ENCODE assay signal across 10 mouse cellular contexts in the genomic region with DNA sequence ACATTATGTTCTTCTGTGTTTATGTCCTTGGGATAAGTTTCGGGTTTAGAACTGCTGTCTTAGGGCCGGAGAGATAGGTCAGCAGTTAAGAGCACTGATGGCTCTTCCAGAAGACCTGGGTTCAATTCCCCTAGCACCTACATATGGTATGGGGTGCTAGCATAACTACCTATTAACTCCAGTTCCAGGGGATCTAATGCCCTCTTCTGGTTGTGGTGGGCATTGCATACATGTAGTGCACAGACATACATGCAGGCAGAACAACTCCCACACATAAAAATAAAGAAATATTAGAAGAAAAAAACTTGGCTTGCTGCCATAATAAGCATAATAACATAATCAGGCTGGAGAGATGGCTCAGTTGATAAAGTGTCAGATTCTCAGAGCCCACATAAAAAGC. TPM values are rescaled to one million over a fixed set of nuclear protein-coding genes. Genes with fewer than 3 reads are reported as not detected.
DNase-seq lines count a peak whose midpoint lies in the region; ATAC-seq and TF ChIP-seq lines count a peak whose summit lies in the region.
"Had no signal": no experiment of that assay in that cellular context is flagged by ENCODE, and none has a peak within 500 bp of the region (broad histone marks: within the 10 kb centered on the region; RNA-seq: fewer than 3 reads in every experiment).

No protein-coding gene starts in this region.

- no peaks in the 10 kb centered on the region for H3K27me3 ChIP-seq in forebrain, embryonic 14.5 days (replicated peaks; ENCODE audit: control insufficient read depth, insufficient read depth, low read length)
- H3K27me3 ChIP-seq in forebrain, embryonic 12.5 days, result 0 out of 2 replicates have a peak, but pooled peaks cover 4% of the 10 kb centered on the region
- no peaks in the 10 kb centered on the region for H3K27me3 ChIP-seq in liver, postnatal 0 days (ENCODE audit: insufficient read depth, low read length)
- no peaks in the 10 kb centered on the region for H3K27me3 ChIP-seq in splenic B cell, adult 2 months (ENCODE audit: control insufficient read depth, insufficient read depth, low read length, poor library complexity, severe bottlenecking)
- H3K27me3 ChIP-seq: embryonic facial prominence, embryonic 13.5 days; limb, embryonic 13.5 days had no signal

- peak; percentile 61 for TF ChIP-seq CTCF in liver, postnatal 0 days (IDR thresholded peaks at IDR 0.05; ENCODE audit: low read depth)
- peak; percentile 42; the same call in 1 of the 2 replicates for TF ChIP-seq CTCF in brain, embryonic 14.5 days (IDR thresholded peaks at IDR 0.05; ENCODE audit: borderline replicate concordance, extremely low read depth, insufficient read depth, insufficient read length)

- no peak overlapping the region for H3K4me3 ChIP-seq in forebrain, embryonic 14.5 days (ENCODE audit: low read depth, low read length)
- no peak overlapping the region for H3K4me3 ChIP-seq in forebrain, embryonic 12.5 days (replicated peaks)
- H3K4me3 ChIP-seq in liver, postnatal 0 days (ENCODE audit: low read depth, low read length), result no peak overlapping the region
- H3K4me3 ChIP-seq: embryonic facial prominence, embryonic 13.5 days; limb, embryonic 13.5 days had no signal

- H3K27ac ChIP-seq in forebrain, embryonic 14.5 days (ENCODE audit: low read depth, low read length), result no peak overlapping the region
- H3K27ac ChIP-seq in forebrain, embryonic 12.5 days, result no peak overlapping the region
- no peak overlapping the region for H3K27ac ChIP-seq in liver, postnatal 0 days (ENCODE audit: low read depth)
- H3K27ac ChIP-seq: embryonic facial prominence, embryonic 13.5 days; limb, embryonic 13.5 days had no signal

- H3K4me1 ChIP-seq in forebrain, embryonic 14.5 days (ENCODE audit: control insufficient read depth, insufficient read depth, low read length), result no peaks in the 10 kb centered on the region
- H3K4me1 ChIP-seq in forebrain, embryonic 12.5 days, result no peaks in the 10 kb centered on the region
- H3K4me1 ChIP-seq in liver, postnatal 0 days (ENCODE audit: insufficient read depth), result no peaks in the 10 kb centered on the region
- H3K4me1 ChIP-seq: embryonic facial prominence, embryonic 13.5 days; limb, embryonic 13.5 days had no signal

- no peak overlapping the region for H3K9ac ChIP-seq in forebrain, embryonic 14.5 days (ENCODE audit: low read length)
- no peak overlapping the region for H3K9ac ChIP-seq in forebrain, embryonic 12.5 days
- no peak overlapping the region for H3K9ac ChIP-seq in liver, postnatal 0 days (replicated peaks)
- H3K9ac ChIP-seq: embryonic facial prominence, embryonic 13.5 days; limb, embryonic 13.5 days had no signal

- H3K36me3 ChIP-seq in forebrain, embryonic 14.5 days (ENCODE audit: control insufficient read depth, insufficient read depth, low read length), result no peaks in the 10 kb centered on the region
- no peaks in the 10 kb centered on the region for H3K36me3 ChIP-seq in forebrain, embryonic 12.5 days (replicated peaks)
- H3K36me3 ChIP-seq in liver, postnatal 0 days (replicated peaks; ENCODE audit: insufficient read depth, low read length), result no peaks in the 10 kb centered on the region
- H3K36me3 ChIP-seq in splenic B cell, adult 2 months (ENCODE audit: control insufficient read depth, insufficient read depth, low read length, poor library complexity, severe bottlenecking), result no peaks in the 10 kb centered on the region

- no peak for ATAC-seq in forebrain, embryonic 14.5 days
- no peak for ATAC-seq in forebrain, embryonic 12.5 days (ENCODE audit: low FRiP score)
- no peak for ATAC-seq in liver, postnatal 0 days
- no peak for ATAC-seq in activated CD4-positive, CD25-positive, alpha-beta regulatory T cell, adult 4 months

- no peaks in the 10 kb centered on the region for H3K9me3 ChIP-seq in forebrain, embryonic 14.5 days (replicated peaks; ENCODE audit: control insufficient read depth, low read length)
- no peaks in the 10 kb centered on the region for H3K9me3 ChIP-seq in forebrain, embryonic 12.5 days
- H3K9me3 ChIP-seq in liver, postnatal 0 days (ENCODE audit: low read length), result no peaks in the 10 kb centered on the region
- H3K9me3 ChIP-seq: embryonic facial prominence, embryonic 13.5 days; limb, embryonic 13.5 days had no signal

- TF ChIP-seq EP300 in liver, postnatal 0 days (IDR thresholded peaks at IDR 0.05; ENCODE audit: low read depth), result no peak

- no peak for TF ChIP-seq POLR2A in brain, embryonic 14.5 days (IDR thresholded peaks at IDR 0.05; ENCODE audit: borderline replicate concordance, extremely low read depth, insufficient read depth, insufficient read length, poor library complexity, severe bottlenecking)

- H3K4me2 ChIP-seq in forebrain, embryonic 14.5 days (ENCODE audit: low read length), result no peak overlapping the region
- H3K4me2 ChIP-seq in forebrain, embryonic 12.5 days, result no peak overlapping the region
- H3K4me2 ChIP-seq in liver, postnatal 0 days (ENCODE audit: low read depth, low read length), result no peak overlapping the region
- H3K4me2 ChIP-seq: embryonic facial prominence, embryonic 13.5 days; limb, embryonic 13.5 days had no signal

- 97% methylated on average over 2 of the region's 2 CpGs for WGBS in forebrain, embryonic 14.5 days
- WGBS in forebrain, embryonic 12.5 days, result 91% methylated on average over 2 of the region's 2 CpGs
- 82% methylated on average over 2 of the region's 2 CpGs for WGBS in liver, postnatal 0 days (ENCODE audit: insufficient replicate concordance)

- peak; percentile 44 for DNase-seq in forebrain, embryonic 14.5 days (ENCODE audit: low spot score)
- peak; percentile 29 for DNase-seq in liver, postnatal 0 days
- DNase-seq in liver, result no peak
- DNase-seq in brain, embryonic 14.5 days (ENCODE audit: low read depth), result no peak
- peak; percentile 67 for DNase-seq in splenic B cell, adult 2 months (ENCODE audit: low read depth, low spot score)
- no peak for DNase-seq in frontal cortex, adult 2 months (ENCODE audit: extremely low spot score in 1 of 2, low spot score in 1 of 2)

RNA-seq across cellular contexts. Expression of gene Ift43, which starts 28.3 kb away (rescaled TPM):
- polyA plus RNA-seq in forebrain, embryonic 14.5 days (2014; fragmentation: Nextera tagmentation; extraction: Ambion mirVana), result 73.7 and 82.0 TPM in 2 replicates
- polyA plus RNA-seq in forebrain, embryonic 12.5 days (2016; fragmentation: Nextera tagmentation; extraction: Ambion mirVana), result 91.9 and 94.3 TPM in 2 replicates
- 8.4 and 8.7 TPM in 2 replicates for polyA plus RNA-seq in liver, postnatal 0 days (2015; fragmentation: Nextera tagmentation; extraction: Ambion mirVana)
- polyA plus RNA-seq in brain, embryonic 14.5 days (2012; rRNA removed), result 37.5 and 46.5 TPM in 2 replicates
- polyA plus RNA-seq in activated CD4-positive, CD25-positive, alpha-beta regulatory T cell, adult 4 months (2017; shearing (Covaris generic)), result 1 to 10 TPM; 3.3 to 7.1 TPM
- polyA plus RNA-seq in frontal cortex, adult 2 months (2012; rRNA removed), result 27.8 and 30.7 TPM in 2 replicates

RNA-seq across cellular contexts. Expression of gene Tgfb3, which starts 31.8 kb away (rescaled TPM):
- polyA plus RNA-seq in forebrain, embryonic 14.5 days (2014; fragmentation: Nextera tagmentation; extraction: Ambion mirVana), result 4.0 and 5.1 TPM in 2 replicates
- polyA plus RNA-seq in forebrain, embryonic 12.5 days (2016; fragmentation: Nextera tagmentation; extraction: Ambion mirVana), result 8.5 and 9.7 TPM in 2 replicates
- polyA plus RNA-seq in liver, postnatal 0 days (2015; fragmentation: Nextera tagmentation; extraction: Ambion mirVana), result 0.94 and 1.2 TPM in 2 replicates
- 6.6 and 7.3 TPM in 2 replicates for polyA plus RNA-seq in brain, embryonic 14.5 days (2012; rRNA removed)
- 1 to 10 TPM; 1.2 TPM for polyA plus RNA-seq in activated CD4-positive, CD25-positive, alpha-beta regulatory T cell, adult 4 months (2017; shearing (Covaris generic))
- polyA plus RNA-seq in frontal cortex, adult 2 months (2012; rRNA removed), result 15.3 and 16.6 TPM in 2 replicates

Comparison
In these comparisons a context has a peak if more than half of its experiments do, and no peak if none do; other contexts are left out.
1. DNase-seq: peak in forebrain, embryonic 14.5 days (single experiment), liver, postnatal 0 days (single experiment) and splenic B cell, adult 2 months (single experiment); none in liver (single experiment), brain, embryonic 14.5 days (single experiment) and frontal cortex, adult 2 months (0 of 2).